Mouse (Mus musculus): ENCODE data around the gene Crtc1. TPM values are rescaled to one million over a fixed set of nuclear protein-coding genes. Genes with fewer than 3 reads are reported as not detected.

Crtc1 gene
- polyA plus RNA-seq, 1 experiment from 2014 or later, result 51.7 TPM

DNA sequence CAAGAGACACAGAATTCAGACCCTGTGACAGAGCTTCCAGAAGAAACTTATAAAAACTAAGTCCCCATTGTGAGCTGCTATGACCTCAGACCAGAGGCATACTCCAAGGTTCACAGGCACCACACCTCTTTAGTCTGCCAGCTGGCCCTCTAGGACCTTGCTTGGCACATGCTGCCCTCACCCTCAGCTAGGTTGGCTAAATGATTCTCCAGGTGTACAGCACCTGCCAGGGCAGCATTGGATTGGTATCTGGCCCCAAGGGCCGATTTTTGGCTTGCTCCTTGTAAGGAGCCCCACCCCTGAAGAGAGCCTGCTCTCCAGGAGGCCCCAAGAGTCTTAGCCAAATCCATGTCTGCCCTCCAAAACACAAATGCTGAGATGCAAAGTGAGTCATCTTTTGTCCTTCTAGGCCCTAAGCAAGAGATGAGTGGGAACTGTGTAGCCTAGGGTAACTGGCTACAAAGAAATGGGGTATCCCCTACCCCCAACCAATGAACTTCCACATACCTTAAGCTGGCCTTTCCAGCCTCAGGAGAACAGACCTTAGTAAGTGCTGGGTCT is 91.4 kb downstream of the Crtc1 start:
- no peak overlapping the region for H3K4me2 ChIP-seq (ENCODE audit: low read length)
- H3K36me3 ChIP-seq (ENCODE audit: control insufficient read depth, insufficient read depth, low read length), result peaks cover 29% of the 10 kb centered on the region
- H3K4me3 ChIP-seq (replicated peaks; ENCODE audit: low read depth, low read length), result no peak overlapping the region
- no peaks in the 10 kb centered on the region for H3K27me3 ChIP-seq (ENCODE audit: control insufficient read depth, insufficient read depth, low read length)
- H3K9ac ChIP-seq (replicated peaks; ENCODE audit: low read length), result no peak overlapping the region
- no peaks in the 10 kb centered on the region for H3K9me3 ChIP-seq (ENCODE audit: control insufficient read depth, low read length)
- DNase-seq (no peak), ATAC-seq (ENCODE audit: low FRiP score, low TSS enrichment) (no peak)
- H3K4me1 ChIP-seq (ENCODE audit: control insufficient read depth, insufficient read depth, low read length), result peaks cover 25% of the 10 kb centered on the region
- H3K27ac ChIP-seq (replicated peaks; ENCODE audit: low read depth, low read length), result no peak overlapping the region
- WGBS, result 85% methylated on average over 1 of the region's 1 CpGs

DNA sequence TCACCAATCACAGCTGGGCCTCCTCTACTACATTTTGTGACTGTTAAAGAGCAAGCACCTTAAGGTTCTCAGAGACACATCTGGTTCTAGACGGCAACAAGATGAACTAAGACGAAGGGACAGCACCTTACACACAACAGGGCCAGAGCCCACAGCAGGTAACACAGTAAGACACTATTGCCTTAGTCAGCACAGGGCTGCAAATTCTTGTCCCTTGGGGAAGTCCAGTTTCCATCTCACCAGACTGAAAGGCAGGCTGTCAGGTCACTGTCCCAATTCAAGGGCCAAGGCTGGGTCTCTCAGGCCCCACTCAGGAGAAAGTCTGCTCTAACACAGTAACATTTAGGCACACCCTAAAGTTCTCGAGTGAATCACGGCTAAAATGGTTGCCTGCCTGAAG is 91.9 kb downstream of the Crtc1 start:
- Histone ChIP-seq H3K27ac (replicated peaks; ENCODE audit: low read depth, low read length) (no peak overlapping the region), H3K4me1 (ENCODE audit: control insufficient read depth, insufficient read depth, low read length) (peaks cover 24% of the 10 kb centered on the region), H3K9ac (replicated peaks; ENCODE audit: low read length) (no peak overlapping the region), H3K4me2 (ENCODE audit: low read length) (no peak overlapping the region), H3K36me3 (ENCODE audit: control insufficient read depth, insufficient read depth, low read length) (peaks cover 32% of the 10 kb centered on the region), H3K27me3 (ENCODE audit: control insufficient read depth, insufficient read depth, low read length) (no peaks in the 10 kb centered on the region), H3K9me3 (ENCODE audit: control insufficient read depth, low read length) (no peaks in the 10 kb centered on the region), H3K4me3 (replicated peaks; ENCODE audit: low read depth, low read length) (no peak overlapping the region)
- WGBS, result 88% methylated on average over 4 of the region's 4 CpGs
- no peak for DNase-seq
- ATAC-seq (ENCODE audit: low FRiP score, low TSS enrichment), result no peak

DNA sequence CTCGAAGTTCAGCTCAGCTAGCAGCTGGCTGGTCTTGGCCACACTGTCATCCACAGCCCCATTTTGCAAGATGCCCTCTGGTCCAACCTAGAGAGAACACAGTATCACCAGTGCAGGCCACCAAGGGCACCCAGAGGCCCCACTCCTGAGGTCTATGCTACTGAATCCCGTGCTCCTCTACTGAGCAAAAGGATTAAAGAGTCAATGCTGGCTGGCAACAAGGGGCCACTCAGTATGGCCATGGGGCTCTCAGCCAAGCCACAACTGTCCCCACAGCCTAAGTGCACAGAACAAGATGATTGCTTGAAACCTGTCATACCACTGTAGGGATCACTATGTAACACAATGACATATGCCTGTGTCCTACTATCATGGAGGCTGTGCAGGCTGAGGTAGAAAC is 95.1 kb downstream of the Crtc1 start:
- H3K27ac ChIP-seq (replicated peaks; ENCODE audit: low read depth, low read length), result no peak overlapping the region
- no peaks in the 10 kb centered on the region for H3K27me3 ChIP-seq (ENCODE audit: control insufficient read depth, insufficient read depth, low read length)
- H3K9ac ChIP-seq (replicated peaks; ENCODE audit: low read length), result no peak overlapping the region
- ATAC-seq (ENCODE audit: low FRiP score, low TSS enrichment) (no peak), DNase-seq (no peak)
- H3K36me3 ChIP-seq (ENCODE audit: control insufficient read depth, insufficient read depth, low read length), result peaks cover 60% of the 10 kb centered on the region
- H3K4me2 ChIP-seq (ENCODE audit: low read length), result no peak overlapping the region
- WGBS, result 86% methylated on average over 2 of the region's 2 CpGs
- no peak overlapping the region for H3K4me3 ChIP-seq (replicated peaks; ENCODE audit: low read depth, low read length)
- H3K9me3 ChIP-seq (ENCODE audit: control insufficient read depth, low read length), result no peaks in the 10 kb centered on the region
- no peaks in the 10 kb centered on the region for H3K4me1 ChIP-seq (ENCODE audit: control insufficient read depth, insufficient read depth, low read length)

DNA sequence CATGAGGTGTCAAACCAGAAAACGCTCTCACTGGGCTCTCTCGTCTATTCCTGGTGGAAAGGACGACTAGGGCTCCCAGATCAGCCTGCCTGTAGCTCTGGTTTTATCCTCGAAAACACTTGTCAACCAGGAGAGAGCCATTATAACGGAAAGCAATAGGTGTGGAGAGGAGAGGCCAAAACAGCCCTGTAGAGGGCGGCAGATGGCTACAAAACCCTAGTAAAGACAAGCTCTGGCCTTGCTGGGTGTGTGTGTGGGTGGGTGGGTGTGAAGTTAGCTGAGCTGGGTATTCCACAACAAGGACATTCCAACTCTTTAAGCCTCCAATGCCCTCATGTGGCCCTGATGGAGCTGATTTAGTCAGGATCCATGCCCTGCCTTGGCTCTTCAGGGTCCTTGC is 95.7 kb downstream of the Crtc1 start:
- no peak overlapping the region for H3K9ac ChIP-seq (replicated peaks; ENCODE audit: low read length)
- H3K27ac ChIP-seq (replicated peaks; ENCODE audit: low read depth, low read length), result no peak overlapping the region
- DNase-seq, result peak; percentile 70
- ATAC-seq (ENCODE audit: low FRiP score, low TSS enrichment), result no peak
- peaks cover 61% of the 10 kb centered on the region for H3K36me3 ChIP-seq (ENCODE audit: control insufficient read depth, insufficient read depth, low read length)
- H3K27me3 ChIP-seq (ENCODE audit: control insufficient read depth, insufficient read depth, low read length), result no peaks in the 10 kb centered on the region
- no peak overlapping the region for H3K4me3 ChIP-seq (replicated peaks; ENCODE audit: low read depth, low read length)
- WGBS, result 62% methylated on average over 6 of the region's 6 CpGs
- H3K9me3 ChIP-seq (ENCODE audit: control insufficient read depth, low read length), result no peaks in the 10 kb centered on the region
- H3K4me2 ChIP-seq (ENCODE audit: low read length), result no peak overlapping the region
- H3K4me1 ChIP-seq (ENCODE audit: control insufficient read depth, insufficient read depth, low read length), result no peaks in the 10 kb centered on the region

DNA sequence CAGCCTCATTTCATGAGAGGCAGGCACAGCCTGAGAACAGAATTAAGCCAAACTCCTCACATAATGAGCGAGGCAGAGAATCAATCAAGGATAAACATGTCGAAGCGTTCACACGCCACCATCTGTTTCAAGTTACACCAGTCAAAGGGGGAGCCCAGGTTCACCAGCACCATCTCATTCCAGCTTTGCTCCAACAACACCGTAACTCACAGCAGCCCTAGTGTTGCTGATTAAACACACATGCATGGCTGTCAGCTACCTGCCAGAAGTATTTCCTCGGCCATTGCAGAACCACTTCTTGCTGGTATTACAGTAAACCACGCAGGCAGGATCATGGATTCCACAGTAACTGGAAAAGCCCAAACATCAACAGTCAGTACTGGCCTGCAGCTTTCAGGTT is 96.3 kb downstream of the Crtc1 start:
- Histone ChIP-seq H3K9ac (replicated peaks; ENCODE audit: low read length) (no peak overlapping the region), H3K27ac (replicated peaks; ENCODE audit: low read depth, low read length) (no peak overlapping the region), H3K36me3 (ENCODE audit: control insufficient read depth, insufficient read depth, low read length) (peaks cover 67% of the 10 kb centered on the region), H3K4me1 (ENCODE audit: control insufficient read depth, insufficient read depth, low read length) (no peaks in the 10 kb centered on the region), H3K27me3 (ENCODE audit: control insufficient read depth, insufficient read depth, low read length) (no peaks in the 10 kb centered on the region), H3K9me3 (ENCODE audit: control insufficient read depth, low read length) (no peaks in the 10 kb centered on the region), H3K4me3 (replicated peaks; ENCODE audit: low read depth, low read length) (no peak overlapping the region), H3K4me2 (ENCODE audit: low read length) (no peak overlapping the region)
- WGBS, result 92% methylated on average over 7 of the region's 7 CpGs
- ATAC-seq (ENCODE audit: low FRiP score, low TSS enrichment), result no peak
- no peak for DNase-seq

DNA sequence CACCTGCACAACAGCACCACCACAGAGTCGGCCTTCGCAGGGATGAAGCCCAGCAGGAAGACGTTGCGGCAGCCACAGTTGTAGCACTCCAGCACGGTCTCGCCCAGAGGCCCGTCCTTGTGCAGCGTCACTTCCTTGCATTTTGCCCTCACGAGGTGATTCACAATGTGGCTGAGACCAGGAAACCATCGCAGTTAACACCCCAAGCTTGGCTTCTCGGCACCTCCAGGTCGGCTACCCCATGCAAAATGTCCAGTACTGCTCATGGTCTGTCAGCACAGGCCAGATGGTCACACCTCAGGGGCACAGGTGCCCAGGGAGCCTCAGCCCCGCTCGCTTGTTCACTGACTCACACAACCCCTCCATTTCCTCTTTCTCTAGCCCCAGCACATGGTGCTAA is 97.4 kb downstream of the Crtc1 start:
- Histone ChIP-seq H3K4me2 (ENCODE audit: low read length) (no peak overlapping the region), H3K36me3 (ENCODE audit: control insufficient read depth, insufficient read depth, low read length) (peaks cover 74% of the 10 kb centered on the region), H3K4me1 (ENCODE audit: control insufficient read depth, insufficient read depth, low read length) (no peaks in the 10 kb centered on the region), H3K4me3 (replicated peaks; ENCODE audit: low read depth, low read length) (no peak overlapping the region), H3K9ac (replicated peaks; ENCODE audit: low read length) (no peak overlapping the region), H3K9me3 (ENCODE audit: control insufficient read depth, low read length) (no peaks in the 10 kb centered on the region), H3K27ac (replicated peaks; ENCODE audit: low read depth, low read length) (no peak overlapping the region), H3K27me3 (ENCODE audit: control insufficient read depth, insufficient read depth, low read length) (no peaks in the 10 kb centered on the region)
- WGBS, result 91% methylated on average over 14 of the region's 14 CpGs
- DNase-seq (no peak), ATAC-seq (ENCODE audit: low FRiP score, low TSS enrichment) (no peak)

DNA sequence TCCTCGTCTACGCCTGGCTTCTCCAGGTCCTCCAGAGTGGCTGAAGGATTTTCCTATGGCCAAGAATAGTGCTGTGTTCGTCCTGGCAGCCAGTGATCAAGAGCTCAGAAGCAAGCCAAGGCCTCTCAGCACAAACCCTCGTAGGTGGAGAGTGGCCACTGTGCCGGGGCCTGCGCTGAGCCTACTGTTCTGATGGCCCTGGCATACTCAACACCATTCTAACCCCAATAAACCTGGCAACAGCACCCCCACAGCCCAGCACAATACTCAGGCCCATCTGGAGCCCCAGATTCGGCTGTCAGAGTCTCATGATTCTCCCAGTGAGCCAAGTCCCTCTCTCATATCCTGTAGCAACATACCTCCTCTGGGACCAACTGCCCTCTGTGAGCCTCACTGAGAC is 98.7 kb downstream of the Crtc1 start:
- WGBS, result 91% methylated on average over 7 of the region's 7 CpGs
- Histone ChIP-seq H3K9me3 (ENCODE audit: control insufficient read depth, low read length) (no peaks in the 10 kb centered on the region), H3K4me3 (replicated peaks; ENCODE audit: low read depth, low read length) (no peak overlapping the region), H3K4me2 (ENCODE audit: low read length) (no peak overlapping the region), H3K27me3 (ENCODE audit: control insufficient read depth, insufficient read depth, low read length) (no peaks in the 10 kb centered on the region), H3K27ac (replicated peaks; ENCODE audit: low read depth, low read length) (no peak overlapping the region), H3K9ac (replicated peaks; ENCODE audit: low read length) (no peak overlapping the region), H3K4me1 (ENCODE audit: control insufficient read depth, insufficient read depth, low read length) (no peaks in the 10 kb centered on the region), H3K36me3 (ENCODE audit: control insufficient read depth, insufficient read depth, low read length) (peaks cover 82% of the 10 kb centered on the region)
- DNase-seq (no peak), ATAC-seq (ENCODE audit: low FRiP score, low TSS enrichment) (no peak)

DNA sequence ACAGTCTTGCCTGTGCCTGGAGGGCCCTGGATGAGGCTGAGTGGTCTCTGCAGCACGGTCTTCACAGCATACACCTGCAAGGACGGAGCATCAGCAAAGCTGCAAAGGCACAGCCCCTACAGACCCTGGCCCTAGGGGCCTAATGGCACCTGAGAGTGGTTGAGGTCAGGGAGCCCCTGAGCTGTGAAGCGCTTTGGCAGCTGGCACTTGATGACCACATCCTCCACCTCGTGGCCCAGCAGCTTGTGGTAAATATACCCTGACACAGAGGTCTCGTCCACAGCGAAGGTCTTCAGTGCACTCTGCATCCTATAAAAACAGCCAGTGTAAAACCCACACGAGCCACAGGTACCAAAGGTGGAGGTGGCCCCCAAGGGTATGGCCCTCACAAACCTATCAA is 100.4 kb downstream of the Crtc1 start:
- WGBS, result 97% methylated on average over 7 of the region's 7 CpGs

DNA sequence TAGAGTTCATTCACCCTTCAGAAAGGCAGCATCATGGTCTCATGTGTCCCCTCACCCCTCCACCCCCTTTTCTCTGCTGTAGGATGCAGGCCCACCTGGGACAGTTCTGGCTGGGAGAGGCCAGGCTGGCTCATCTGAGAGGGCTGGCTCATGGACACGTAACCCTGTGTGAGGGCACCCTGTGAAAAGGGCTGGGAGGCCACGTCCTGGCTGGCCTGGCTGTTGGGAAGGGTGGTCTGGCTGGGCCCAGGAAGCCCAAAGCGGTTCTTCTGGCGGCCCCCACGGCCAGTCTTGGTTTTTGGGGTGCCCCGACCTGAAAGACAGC is 106.5 kb downstream of the Crtc1 start:
- peaks cover 15% of the 10 kb centered on the region; the same call in 1 of the 2 replicates for H3K4me1 ChIP-seq (ENCODE audit: control insufficient read depth, insufficient read depth, low read length)
- H3K4me3 ChIP-seq (replicated peaks; ENCODE audit: low read depth, low read length), result no peak overlapping the region
- WGBS, result 95% methylated on average over 6 of the region's 6 CpGs
- no peak overlapping the region for H3K27ac ChIP-seq (replicated peaks; ENCODE audit: low read depth, low read length)
- no peaks in the 10 kb centered on the region for H3K9me3 ChIP-seq (ENCODE audit: control insufficient read depth, low read length)
- DNase-seq (no peak), ATAC-seq (ENCODE audit: low FRiP score, low TSS enrichment) (no peak)
- H3K4me2 ChIP-seq (ENCODE audit: low read length), result no peak overlapping the region
- no peaks in the 10 kb centered on the region for H3K27me3 ChIP-seq (ENCODE audit: control insufficient read depth, insufficient read depth, low read length)
- H3K36me3 ChIP-seq (ENCODE audit: control insufficient read depth, insufficient read depth, low read length), result peaks cover 89% of the 10 kb centered on the region
- no peak overlapping the region for H3K9ac ChIP-seq (replicated peaks; ENCODE audit: low read length)

More for the DNA sequence above, 100.4 kb downstream of the Crtc1 start:
- Histone ChIP-seq H3K36me3 (ENCODE audit: control insufficient read depth, insufficient read depth, low read length) (peaks cover 97% of the 10 kb centered on the region), H3K9me3 (ENCODE audit: control insufficient read depth, low read length) (no peaks in the 10 kb centered on the region), H3K4me2 (ENCODE audit: low read length) (no peak overlapping the region), H3K9ac (replicated peaks; ENCODE audit: low read length) (no peak overlapping the region), H3K4me1 (ENCODE audit: control insufficient read depth, insufficient read depth, low read length) (no peaks in the 10 kb centered on the region), H3K4me3 (replicated peaks; ENCODE audit: low read depth, low read length) (no peak overlapping the region), H3K27ac (replicated peaks; ENCODE audit: low read depth, low read length) (no peak overlapping the region), H3K27me3 (ENCODE audit: control insufficient read depth, insufficient read depth, low read length) (no peaks in the 10 kb centered on the region)
- ATAC-seq (ENCODE audit: low FRiP score, low TSS enrichment) (no peak), DNase-seq (no peak)

Measured in midbrain, embryonic 14.5 days (tissue).